Mouse (Mus musculus) adrenal gland, adult 2 months (tissue): ENCODE results near the gene Kcnip1. TPM values are rescaled to one million over a fixed set of nuclear protein-coding genes. Genes with fewer than 3 reads are reported as not detected.

ENCODE experiments used
- DNase-seq: peaks from one replicate; pipeline ENCODE4 v3.0.0; 2021
- polyA plus RNA-seq: library from polyadenylated mRNA; depleted of rRNA; stranded (reverse); fragments of >200 nt; gene quantifications from 2 replicates; pipeline ENCODE4 v1.2.3, GENCODE M21; 2012
- total RNA-seq, 2 experiments: library from RNA; stranded (reverse); gene quantifications; 2 replicates each; pipeline ENCODE4 v1.2.3; 2021

Kcnip1 gene
- total and polyA plus RNA-seq, 3 experiments: 1.9 to 3.7 (median 2.9) TPM

GRCm38 (mm10) chr11:33903494-33903893, 89.5 kb downstream of the Kcnip1 start:
- no peak for DNase-seq

DNA sequence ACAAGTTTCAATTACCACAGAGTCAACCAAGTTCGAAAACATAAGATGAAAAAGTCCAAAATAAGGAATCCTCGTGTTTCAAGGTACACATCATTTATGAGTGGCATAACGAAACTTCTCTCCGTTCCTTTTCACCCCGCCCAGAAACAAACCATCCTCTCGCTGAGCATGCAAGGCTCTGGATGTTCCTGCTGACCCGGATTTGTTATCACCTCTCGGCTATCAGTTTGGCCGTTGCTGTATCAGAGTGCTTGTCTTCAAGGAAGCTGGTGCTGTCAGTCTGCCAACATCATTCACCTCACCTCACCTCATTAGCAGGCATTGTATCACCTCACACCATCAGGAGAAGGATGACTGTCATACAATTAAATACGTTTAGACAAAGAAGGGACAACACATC, 90.6 kb downstream of the Kcnip1 start:
- DNase-seq: no peak

DNA sequence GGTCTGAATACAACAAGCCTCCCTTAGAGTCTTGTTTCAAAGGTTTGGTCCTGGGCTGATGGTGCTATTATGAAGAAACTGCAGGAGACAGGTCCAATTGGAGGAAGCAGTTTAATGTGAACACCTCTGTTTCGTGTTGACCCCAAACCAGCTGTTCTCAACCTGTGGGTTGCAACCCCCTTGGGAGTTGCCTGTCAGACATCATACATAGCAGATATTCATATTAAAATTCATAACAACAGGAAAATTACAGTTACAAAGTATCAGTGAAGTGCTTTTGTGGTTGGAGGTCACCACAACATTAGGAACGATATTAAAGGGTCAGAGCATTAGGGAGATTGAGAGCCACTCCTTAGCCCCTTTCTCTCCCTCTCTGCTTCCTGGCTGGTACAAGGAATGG, 91.2 kb downstream of the Kcnip1 start:
- DNase-seq: no peak

DNA sequence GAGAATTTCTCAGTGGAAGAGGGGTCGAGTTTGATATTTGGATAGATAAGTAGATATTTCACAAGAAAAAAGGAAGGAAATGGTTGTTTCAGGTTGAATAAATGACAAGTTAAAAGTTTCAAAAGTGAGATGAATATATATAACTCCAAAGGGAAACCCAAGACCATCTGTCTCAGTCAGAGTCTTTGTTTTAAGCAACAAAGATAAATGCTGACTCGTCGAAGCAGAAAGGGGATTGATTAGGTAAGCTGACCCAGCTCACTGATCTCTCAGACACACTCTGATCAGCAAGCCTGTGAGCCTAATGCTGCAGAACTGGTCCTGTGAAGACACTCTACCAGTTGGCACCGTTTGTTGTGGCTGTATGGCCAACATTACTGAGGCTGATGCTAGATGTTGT, 101.9 kb downstream of the Kcnip1 start:
- no peak for DNase-seq

GRCm38 (mm10) chr11:33890382-33890781, 102.6 kb downstream of the Kcnip1 start:
- no peak for DNase-seq

DNA sequence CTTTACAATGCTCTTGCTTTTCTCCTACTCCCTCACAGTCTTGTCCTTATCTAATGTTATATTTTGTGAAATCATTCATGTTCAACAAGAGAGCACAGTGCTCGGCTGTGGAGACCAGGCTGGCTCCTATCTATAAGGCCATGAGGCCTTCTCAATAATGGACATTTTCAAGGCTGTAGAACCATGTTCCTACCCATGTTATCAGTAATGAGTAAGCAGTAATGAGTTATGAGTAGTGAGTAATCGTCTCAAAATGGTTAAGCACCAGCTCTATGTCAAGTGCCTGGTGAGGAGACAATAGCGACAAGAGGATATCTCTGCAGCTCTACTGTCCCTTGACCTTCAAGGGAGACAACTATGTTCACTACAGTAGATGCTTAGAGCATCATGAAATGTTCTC, 105.3 kb downstream of the Kcnip1 start:
- peak; percentile 10 for DNase-seq

- DNase-seq: no peak
These were observed 107.0 kb downstream of the Kcnip1 start for GRCm38 (mm10) chr11:33885981-33886380.

GRCm38 (mm10) chr11:33882731-33883328, 110.1 kb downstream of the Kcnip1 start:
- peak; percentile 14 for DNase-seq

- DNase-seq: no peak
These were observed 118.0 kb downstream of the Kcnip1 start for GRCm38 (mm10) chr11:33874925-33875324.

DNA sequence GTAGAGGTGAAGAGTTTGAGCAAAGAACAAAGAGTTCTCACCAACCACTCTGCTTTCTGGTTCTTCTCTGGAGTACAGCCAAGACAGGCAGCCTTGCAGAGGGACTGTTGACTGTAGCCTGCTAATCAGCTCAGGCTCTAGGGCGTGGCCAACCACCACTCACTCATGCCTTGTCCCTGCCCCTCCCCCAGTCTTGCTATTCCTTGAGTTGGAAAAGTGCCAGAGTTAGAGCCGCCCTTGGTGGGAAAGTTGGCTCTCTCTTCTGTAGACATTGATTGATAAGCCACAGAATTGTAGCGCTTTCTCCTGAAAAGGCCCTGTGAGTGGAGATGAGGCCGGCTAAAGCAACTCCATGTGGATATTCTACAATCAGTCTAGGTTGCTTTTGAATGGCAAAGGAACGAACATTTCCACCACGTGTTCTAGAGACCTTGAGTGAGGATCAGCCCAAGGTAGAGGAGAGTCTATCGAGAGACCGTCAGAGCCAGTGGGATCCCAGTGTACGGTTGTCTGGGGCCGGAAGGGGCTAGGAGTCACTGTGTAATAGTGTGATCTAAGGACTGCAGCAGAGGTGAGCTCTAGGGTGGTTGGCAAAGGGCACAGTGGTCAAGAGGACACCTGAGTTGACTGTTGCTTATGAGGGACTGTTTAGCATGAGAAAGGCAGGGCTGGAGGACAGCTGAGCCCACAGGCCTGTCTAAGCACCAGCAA, 119.7 kb downstream of the Kcnip1 start:
- DNase-seq: peak; percentile 56

- peak; percentile 10 for DNase-seq
These were observed 120.3 kb downstream of the Kcnip1 start for GRCm38 (mm10) chr11:33872716-33873048.

- DNase-seq: peak; percentile 23
These were observed 120.8 kb downstream of the Kcnip1 start for GRCm38 (mm10) chr11:33871998-33872715.

GRCm38 (mm10) chr11:33870246-33870645, 122.7 kb downstream of the Kcnip1 start:
- DNase-seq: no peak

- DNase-seq: no peak
These were observed 123.4 kb downstream of the Kcnip1 start for GRCm38 (mm10) chr11:33869559-33869958.

GRCm38 (mm10) chr11:33866775-33867174, 126.2 kb downstream of the Kcnip1 start:
- no peak for DNase-seq

DNA sequence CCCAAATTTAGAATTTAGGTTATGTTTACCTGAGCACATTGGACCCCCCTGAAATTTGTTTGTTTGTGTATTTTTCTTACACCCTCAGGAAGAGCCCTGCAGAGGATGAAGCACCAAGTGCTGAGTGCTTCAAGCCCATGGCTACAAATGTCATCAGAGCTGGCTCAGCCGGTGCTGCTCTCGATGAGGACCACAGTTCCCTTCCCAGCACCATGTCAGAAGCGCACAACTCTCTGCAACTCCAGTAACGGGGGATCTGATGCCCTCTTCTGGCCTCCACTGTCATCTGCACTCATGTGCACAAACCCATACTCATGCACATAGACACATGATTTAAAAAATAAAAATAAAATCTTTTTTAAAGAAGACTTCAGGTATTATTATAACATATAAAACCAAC, 128.7 kb downstream of the Kcnip1 start:
- DNase-seq: no peak

DNA sequence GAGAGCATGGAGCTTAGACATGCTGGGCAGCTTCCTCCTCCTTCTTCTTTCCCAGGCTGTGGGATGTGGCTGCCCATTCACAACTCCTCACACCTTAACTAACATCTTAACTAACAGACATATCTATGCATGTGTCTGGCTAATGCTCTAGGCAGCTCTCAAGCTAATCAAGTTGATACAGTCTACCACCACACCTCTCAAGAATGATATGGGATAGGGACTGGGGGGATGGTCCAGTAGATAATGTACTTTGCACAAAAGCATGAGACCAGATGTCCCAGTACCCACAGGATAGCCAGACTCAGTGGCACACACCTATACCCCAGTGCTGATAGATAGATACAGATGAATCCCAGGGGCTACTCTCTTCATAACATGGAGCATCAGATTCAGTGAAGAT, 131.1 kb downstream of the Kcnip1 start:
- DNase-seq: no peak

- DNase-seq: no peak
These were observed 131.9 kb downstream of the Kcnip1 start for GRCm38 (mm10) chr11:33860905-33861582.

- DNase-seq: no peak
These were observed 143.3 kb downstream of the Kcnip1 start for GRCm38 (mm10) chr11:33849614-33850013.

DNA sequence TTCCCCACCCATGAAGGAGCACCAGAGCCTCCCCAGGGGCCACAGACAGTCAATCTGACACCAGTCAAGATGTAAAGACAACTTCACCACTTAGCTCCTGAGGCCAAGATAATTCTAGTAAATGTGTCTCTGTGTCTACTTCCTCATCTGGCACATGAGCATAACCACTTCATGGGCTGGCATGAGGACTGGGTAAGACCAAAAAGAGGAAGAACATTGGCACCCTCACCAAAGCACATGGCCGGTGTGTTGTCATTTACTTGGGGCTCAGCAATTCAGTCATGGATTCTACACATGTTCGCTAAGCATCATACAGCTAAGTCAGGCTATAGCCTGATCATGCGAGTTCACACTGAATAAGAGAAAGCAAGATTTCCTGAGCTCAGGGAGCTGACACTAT, 144.3 kb downstream of the Kcnip1 start:
- DNase-seq: no peak

DNA sequence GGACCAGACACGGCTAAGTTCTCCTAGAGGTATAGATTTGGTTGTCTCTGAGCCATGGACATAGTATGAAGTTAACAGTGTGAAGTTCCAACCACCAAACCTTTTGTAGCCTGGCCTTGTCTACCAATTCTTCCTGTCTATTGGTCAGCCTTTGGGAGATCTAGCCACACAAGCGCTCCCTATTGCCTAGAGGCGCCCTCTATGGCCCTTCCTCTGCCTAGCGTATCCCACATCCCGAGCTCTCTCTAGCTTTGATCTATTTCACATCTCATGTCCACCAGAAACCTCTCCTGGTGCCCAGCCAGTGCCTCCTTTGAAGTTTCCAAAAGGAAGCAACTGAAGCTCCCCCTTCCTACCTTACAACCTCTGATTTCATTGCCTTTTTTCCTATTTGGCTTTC, 147.0 kb downstream of the Kcnip1 start:
- no peak for DNase-seq

- DNase-seq: no peak
These were observed 149.6 kb downstream of the Kcnip1 start for GRCm38 (mm10) chr11:33843294-33843864.

- DNase-seq: no peak
These were observed 153.9 kb downstream of the Kcnip1 start for GRCm38 (mm10) chr11:33839049-33839448.
